Mouse (Mus musculus) thymus, adult 2 months (tissue): Measurements from ENCODE around the gene Kctd19. TPM values are rescaled to one million over a fixed set of nuclear protein-coding genes. Genes with fewer than 3 reads are reported as not detected.

Source experiments
- DNase-seq: peaks from one replicate; pipeline ENCODE4 v3.0.0; 2021
- H3K27ac ChIP-seq: fragments of 200-500 bp; 2 replicates; pipeline ENCODE4 v1.5.1; 2012; ENCODE audit warnings: low read length, control low read depth; ENCODE audit not compliant: control insufficient read depth, insufficient read depth
- H3K27me3 ChIP-seq: fragments of 200-500 bp; 2 replicates; pipeline ENCODE4 v1.6.1; 2012; ENCODE audit warnings: mild to moderate bottlenecking, low read length, moderate library complexity, mixed read lengths; ENCODE audit not compliant: control insufficient read depth, insufficient read depth
- H3K36me3 ChIP-seq: fragments of 200-500 bp; 2 replicates; pipeline ENCODE4 v1.6.1; 2012; ENCODE audit warnings: mild to moderate bottlenecking, low read length, moderate library complexity; ENCODE audit not compliant: control insufficient read depth, insufficient read depth
- H3K4me1 ChIP-seq: fragments of 200-500 bp; replicated peaks from 2 replicates; pipeline ENCODE4 v1.6.1; 2012; ENCODE audit warnings: low read length; ENCODE audit not compliant: control insufficient read depth, insufficient read depth
- H3K4me3 ChIP-seq: fragments of 200-500 bp; 2 replicates; pipeline ENCODE4 v1.5.1; 2012; ENCODE audit warnings: mild to moderate bottlenecking, low read length, control low read depth, moderate library complexity; ENCODE audit not compliant: control insufficient read depth, insufficient read depth
- CTCF ChIP-seq: fragments of 200-500 bp; IDR thresholded peaks from 2 replicates; pipeline ENCODE4 v1.5.1; 2012; ENCODE audit warnings: mild to moderate bottlenecking, control low read depth, low read length, moderate library complexity, borderline replicate concordance; ENCODE audit not compliant: control insufficient read depth, poor library complexity, insufficient read depth; ENCODE audit errors: extremely low read depth
- POLR2A ChIP-seq: fragments of 200-500 bp; IDR thresholded peaks from 2 replicates; pipeline ENCODE4 v1.6.1; 2012; ENCODE audit warnings: mild to moderate bottlenecking, low read length, control low read depth, moderate library complexity; ENCODE audit not compliant: control insufficient read depth, poor library complexity, insufficient read depth; ENCODE audit errors: extremely low read depth
- WGBS: fragments of 180-500 bp; shearing (Covaris S2); methylation state at CpG from one replicate; pipeline ENCODE4 v1.1.7; 2018; 5-methylcytosine and 5-hydroxymethylcytosine counted together
- polyA plus RNA-seq: library from polyadenylated mRNA; depleted of rRNA; stranded (reverse); fragments of >200 nt; gene quantifications from 2 replicates; pipeline ENCODE4 v1.2.3, GENCODE M21; 2012; rRNA removed

The Kctd19 gene
- polyA plus RNA-seq, 1 experiment: 0.07 TPM

GRCm38 (mm10) chr8:105341399-105341798 lies 71.9 kb downstream of the Kctd19 start:
- Histone ChIP-seq H3K36me3 (peaks cover 2% of the 10 kb centered on the region; the same call in 1 of the 2 replicates), H3K27me3 (no peaks in the 10 kb centered on the region), H3K27ac (no peak overlapping the region), H3K4me3 (no peak overlapping the region), H3K4me1 (peaks cover 5% of the 10 kb centered on the region; the same call in 1 of the 2 replicates)
- 93% methylated on average over 8 of the region's 8 CpGs for WGBS
- TF ChIP-seq CTCF (no peak), POLR2A (no peak; the same call in 1 of the 2 replicates)
- no peak for DNase-seq

GRCm38 (mm10) chr8:105339886-105340635 lies 73.2 kb downstream of the Kctd19 start:
- TF ChIP-seq POLR2A: no peak
- no peak for TF ChIP-seq CTCF
- Histone ChIP-seq H3K27ac (no peak overlapping the region), H3K36me3 (peaks cover 10% of the 10 kb centered on the region; the same call in 1 of the 2 replicates), H3K4me1 (peaks cover under 1% of the 10 kb centered on the region; the same call in 1 of the 2 replicates), H3K4me3 (no peak overlapping the region), H3K27me3 (no peaks in the 10 kb centered on the region)
- 78% methylated on average over 6 of the region's 6 CpGs for WGBS
- no peak for DNase-seq

- no peak for DNase-seq
- H3K4me1 ChIP-seq: no peaks in the 10 kb centered on the region
- H3K27me3 ChIP-seq: no peaks in the 10 kb centered on the region
- peaks cover 10% of the 10 kb centered on the region; the same call in 1 of the 2 replicates for H3K36me3 ChIP-seq
- no peak overlapping the region for H3K27ac ChIP-seq
- TF ChIP-seq CTCF (no peak), POLR2A (no peak)
- no peak overlapping the region for H3K4me3 ChIP-seq
- WGBS: 14% methylated on average over 4 of the region's 4 CpGs
These were observed 74.3 kb downstream of the Kctd19 start for GRCm38 (mm10) chr8:105338992-105339391.

- peaks cover 10% of the 10 kb centered on the region for H3K36me3 ChIP-seq
- H3K4me1 ChIP-seq: no peaks in the 10 kb centered on the region
- no peaks in the 10 kb centered on the region for H3K27me3 ChIP-seq
- TF ChIP-seq CTCF (no peak), POLR2A (no peak)
- no peak for DNase-seq
- H3K27ac ChIP-seq: no peak overlapping the region
- 95% methylated on average over 32 of the region's 32 CpGs for WGBS
- no peak overlapping the region for H3K4me3 ChIP-seq
These were observed 76.8 kb downstream of the Kctd19 start for GRCm38 (mm10) chr8:105336373-105337130.

Other genes starting within 250 kb of the Kctd19 start
- gene Cbfb, start 242.8 kb downstream of the Kctd19 start, polyA plus RNA-seq: 26.7 and 34.4 TPM in 2 replicates
- gene D230025D16Rik, start 188.4 kb downstream of the Kctd19 start, polyA plus RNA-seq: 24.6 and 26.4 TPM in 2 replicates
- gene B3gnt9, start 158.3 kb downstream of the Kctd19 start, polyA plus RNA-seq: 11.6 and 13.1 TPM in 2 replicates
- 40.1 and 40.4 TPM in 2 replicates for gene Tradd, start 148.9 kb downstream of the Kctd19 start, polyA plus RNA-seq
- 27.8 and 30.4 TPM in 2 replicates for gene Fbxl8, start 148.9 kb downstream of the Kctd19 start, polyA plus RNA-seq
- gene Hsf4, start 143.7 kb downstream of the Kctd19 start, polyA plus RNA-seq: 2.9 and 3.3 TPM in 2 replicates
- gene Nol3, start 137.4 kb downstream of the Kctd19 start, polyA plus RNA-seq: 3.5 and 4.0 TPM in 2 replicates
- gene 4931428F04Rik, start 123.6 kb downstream of the Kctd19 start, polyA plus RNA-seq: 13.6 and 14.3 TPM in 2 replicates
- gene Exoc3l, start 117.4 kb downstream of the Kctd19 start, polyA plus RNA-seq: 10.6 and 12.7 TPM in 2 replicates
- 474 and 475 TPM in 2 replicates for gene E2f4, start 115.8 kb downstream of the Kctd19 start, polyA plus RNA-seq
- 28.9 and 39.1 TPM in 2 replicates for gene Elmo3, start 107.9 kb downstream of the Kctd19 start, polyA plus RNA-seq
- 13.1 and 15.1 TPM in 2 replicates for gene Lrrc29, start 87.2 kb downstream of the Kctd19 start, polyA plus RNA-seq
- gene Tmem208, start 87.1 kb downstream of the Kctd19 start, polyA plus RNA-seq: 137 and 194 TPM in 2 replicates
- gene Fhod1, start 65.5 kb downstream of the Kctd19 start, polyA plus RNA-seq: 33.6 and 36.2 TPM in 2 replicates
- gene Slc9a5, start 64.7 kb downstream of the Kctd19 start, polyA plus RNA-seq: 12.7 and 14.7 TPM in 2 replicates
- 1.3 and 1.5 TPM in 2 replicates for gene Plekhg4, start 40.2 kb downstream of the Kctd19 start, polyA plus RNA-seq
- 0.24 and 0.34 TPM in 2 replicates for gene Lrrc36, start 69 bp upstream of the Kctd19 start, polyA plus RNA-seq
- 14.6 and 27.8 TPM in 2 replicates for gene Tppp3, start 58.0 kb upstream of the Kctd19 start, polyA plus RNA-seq
- 22.3 and 23.5 TPM in 2 replicates for gene Zdhhc1, start 83.4 kb upstream of the Kctd19 start, polyA plus RNA-seq
- 0.46 and 0.90 TPM in 2 replicates for gene Hsd11b2, start 105.3 kb upstream of the Kctd19 start, polyA plus RNA-seq
- gene Atp6v0d1, start 152.5 kb upstream of the Kctd19 start, polyA plus RNA-seq: 112 and 119 TPM in 2 replicates
- 125 and 128 TPM in 2 replicates for gene Ripor1, start 191.8 kb upstream of the Kctd19 start, polyA plus RNA-seq
- 67.0 and 89.4 TPM in 2 replicates for gene Ctcf, start 223.1 kb upstream of the Kctd19 start, polyA plus RNA-seq
- 0.52 and 1.00 TPM in 2 replicates for gene Agrp, start 223.9 kb upstream of the Kctd19 start, polyA plus RNA-seq